Mouse (Mus musculus) spleen, adult 12 weeks (tissue): ENCODE results near the gene Ctdnep1.

Experiments used
- DNase-seq: peaks from one replicate; pipeline ENCODE4 v3.0.0; 2022; ENCODE audit warnings: low spot score

Ctdnep1 gene

GRCm38 (mm10) chr11:70029829-70030550 is 49.0 kb downstream of the Ctdnep1 start:
- DNase-seq: no peak

- DNase-seq: no peak
Observed at GRCm38 (mm10) chr11:70030651-70031320, 49.8 kb downstream of the Ctdnep1 start.

- no peak for DNase-seq
Observed at GRCm38 (mm10) chr11:70031321-70031670, 50.3 kb downstream of the Ctdnep1 start.

GRCm38 (mm10) chr11:70038174-70038573 is 57.2 kb downstream of the Ctdnep1 start:
- no peak for DNase-seq

GRCm38 (mm10) chr11:70039631-70040030 is 58.7 kb downstream of the Ctdnep1 start:
- DNase-seq: no peak

GRCm38 (mm10) chr11:70040184-70040583 is 59.2 kb downstream of the Ctdnep1 start:
- no peak for DNase-seq
